Mouse (Mus musculus) small intestine, adult 2 months (tissue): ENCODE data around the gene Apoe.

Experiments used
- CTCF ChIP-seq: fragments of 200-500 bp; IDR thresholded peaks from 2 replicates; pipeline ENCODE4 v1.5.1; 2012; ENCODE audit warnings: low read depth, mild to moderate bottlenecking, control low read depth, inconsistent platforms, low read length, moderate library complexity, mixed read lengths; ENCODE audit not compliant: insufficient replicate concordance, insufficient read length; ENCODE audit errors: extremely low read depth
- POLR2A ChIP-seq: fragments of 200-500 bp; IDR thresholded peaks from 2 replicates; pipeline ENCODE4 v1.6.1; 2012; ENCODE audit warnings: low read depth, mild to moderate bottlenecking, control low read depth, inconsistent platforms, low read length, moderate library complexity

- TF ChIP-seq CTCF, result no peak
- no peak for TF ChIP-seq POLR2A
Observed at GRCm38 (mm10) chr7:19696336-19696873, 2.6 kb downstream of the Apoe start.
